Mouse (Mus musculus): ENCODE measurements around the gene Hoxa2. TPM values are rescaled to one million over a fixed set of nuclear protein-coding genes. Genes with fewer than 3 reads are reported as not detected.

Gene Hoxa2
- total and polyA plus RNA-seq, 3 experiments = not detected

DNA sequence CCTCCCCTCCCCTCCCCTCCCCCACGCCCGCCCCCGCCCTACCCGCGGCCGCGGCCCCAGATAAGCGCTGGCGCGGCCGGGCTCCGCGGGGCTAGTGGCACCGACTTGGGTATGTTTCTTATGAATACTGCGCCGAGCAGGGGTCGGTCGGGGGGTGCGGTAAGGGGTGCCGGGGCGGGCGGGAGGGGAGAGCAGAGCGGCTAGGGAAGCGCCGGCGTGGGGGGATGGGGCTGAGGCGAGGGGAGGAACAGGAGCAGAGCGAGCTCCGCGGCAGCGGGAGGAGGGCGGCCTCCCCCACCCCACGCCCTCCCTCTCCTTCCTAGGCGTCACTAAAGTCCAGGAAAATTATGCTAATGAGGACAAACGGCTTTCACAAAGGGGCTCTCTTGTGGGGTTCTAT lies 11.2 kb upstream of the Hoxa2 start:
- H3K4me3 ChIP-seq (ENCODE audit: control insufficient read depth in 1 of 2, insufficient read depth in 1 of 2, low read depth in 2 of 2, low read length in 2 of 2) = no peak overlapping the region
- H3K9ac ChIP-seq (ENCODE audit: control insufficient read depth, low read depth, low read length, poor library complexity, severe bottlenecking) = no peak overlapping the region
- no peaks in the 10 kb centered on the region for H3K79me2 ChIP-seq (ENCODE audit: control insufficient read depth, insufficient read depth, low read length, poor library complexity)

GRCm38 (mm10) chr6:52174968-52175751 lies 10.5 kb upstream of the Hoxa2 start:
- Histone ChIP-seq H3K27me3 (ENCODE audit: control insufficient read depth in 1 of 2, insufficient read depth in 2 of 2, low read length in 2 of 2) (no peaks in the 10 kb centered on the region), H3K36me3 (ENCODE audit: control insufficient read depth in 1 of 2, insufficient read depth in 2 of 2, low read length in 2 of 2) (no peaks in the 10 kb centered on the region), H3K9me3 (replicated peaks; ENCODE audit: insufficient read depth, low read length) (no peaks in the 10 kb centered on the region), H3K27ac (ENCODE audit: control insufficient read depth, low read depth, low read length) (no peak overlapping the region), H3K79me2 (ENCODE audit: control insufficient read depth, insufficient read depth, low read length, poor library complexity) (no peaks in the 10 kb centered on the region), H3K9ac (ENCODE audit: control insufficient read depth, low read depth, low read length, poor library complexity, severe bottlenecking) (no peak overlapping the region), H3K4me1 (ENCODE audit: control insufficient read depth in 1 of 2, insufficient read depth in 2 of 2, low read length in 2 of 2) (no peaks in the 10 kb centered on the region), H3K4me3 (ENCODE audit: control insufficient read depth in 1 of 2, insufficient read depth in 1 of 2, low read depth in 2 of 2, low read length in 2 of 2) (no peak overlapping the region)
- TF ChIP-seq TAL1 (IDR thresholded peaks at IDR 0.05; ENCODE audit: low read length) (no peak), MYB (IDR thresholded peaks at IDR 0.05; ENCODE audit: low read depth, low read length) (no peak), BHLHE40 (IDR thresholded peaks at IDR 0.05; ENCODE audit: borderline replicate concordance, low read depth, low read length) (no peak), USF1 (IDR thresholded peaks at IDR 0.05; ENCODE audit: low read depth, low read length) (no peak)
- DNase-seq (ENCODE audit: low read depth, low spot score) = no peak

More for the DNA sequence above, 11.2 kb upstream of the Hoxa2 start:
- no peaks in the 10 kb centered on the region for H3K27me3 ChIP-seq (ENCODE audit: control insufficient read depth in 1 of 2, insufficient read depth in 2 of 2, low read length in 2 of 2)
- no peak for TF ChIP-seq GATA1 (IDR thresholded peaks at IDR 0.05; ENCODE audit: low read depth, low read length)
- TF ChIP-seq BHLHE40 (IDR thresholded peaks at IDR 0.05; ENCODE audit: borderline replicate concordance, low read depth, low read length) = no peak
- TF ChIP-seq UBTF (IDR thresholded peaks at IDR 0.05; ENCODE audit: borderline replicate concordance, insufficient read depth, low read depth, low read length) = no peak
- TF ChIP-seq TAL1 (IDR thresholded peaks at IDR 0.05; ENCODE audit: low read length) = no peak
- no peak for TF ChIP-seq ETS1 (IDR thresholded peaks at IDR 0.05; ENCODE audit: low read depth, low read length)
- no peak for TF ChIP-seq MXI1 (IDR thresholded peaks at IDR 0.05; ENCODE audit: low read depth, low read length)
- no peak for TF ChIP-seq MEF2A (IDR thresholded peaks at IDR 0.05; ENCODE audit: extremely low read depth, insufficient replicate concordance, low read depth, low read length, poor library complexity, severe bottlenecking)
- TF ChIP-seq USF1 (IDR thresholded peaks at IDR 0.05; ENCODE audit: low read depth, low read length) = no peak
- no peak for TF ChIP-seq E2F4 (IDR thresholded peaks at IDR 0.05; ENCODE audit: borderline replicate concordance, low read depth, low read length)
- TF ChIP-seq CHD1 (IDR thresholded peaks at IDR 0.05; ENCODE audit: low read depth, low read length) = no peak
- no peak for TF ChIP-seq EP300 (IDR thresholded peaks at IDR 0.05; ENCODE audit: low read depth in 1 of 2, low read length in 2 of 2)
- no peak for TF ChIP-seq NRF1 (IDR thresholded peaks at IDR 0.05; ENCODE audit: insufficient read depth, low read depth, low read length, poor library complexity, severe bottlenecking)
- no peak for TF ChIP-seq KAT2A (conservative IDR thresholded peaks at IDR 0.05; ENCODE audit: low read depth, low read length)
- no peak for TF ChIP-seq SMC3 (IDR thresholded peaks at IDR 0.05; ENCODE audit: low read depth, low read length)
- TF ChIP-seq NELFE (IDR thresholded peaks at IDR 0.05; ENCODE audit: low read depth, low read length) = no peak
- TF ChIP-seq ELF1 (IDR thresholded peaks at IDR 0.05; ENCODE audit: low read depth, low read length) = no peak
- TF ChIP-seq ZNF384 (IDR thresholded peaks at IDR 0.05; ENCODE audit: low read depth, low read length) = no peak
- no peak for TF ChIP-seq POLR2AphosphoS5 (IDR thresholded peaks at IDR 0.05; ENCODE audit: borderline replicate concordance, low read depth, low read length)
- H3K9me3 ChIP-seq (replicated peaks; ENCODE audit: insufficient read depth, low read length) = no peaks in the 10 kb centered on the region
- no peak for DNase-seq (ENCODE audit: low read depth, low spot score)
- no peak overlapping the region for H3K27ac ChIP-seq (ENCODE audit: control insufficient read depth, low read depth, low read length)
- no peaks in the 10 kb centered on the region for H3K4me1 ChIP-seq (ENCODE audit: control insufficient read depth in 1 of 2, insufficient read depth in 2 of 2, low read length in 2 of 2)
- H3K36me3 ChIP-seq (ENCODE audit: control insufficient read depth in 1 of 2, insufficient read depth in 2 of 2, low read length in 2 of 2) = no peaks in the 10 kb centered on the region

All from MEL (cell line).